Mouse (Mus musculus): ENCODE data around the gene Gm7534. TPM values are rescaled to one million over a fixed set of nuclear protein-coding genes. Genes with fewer than 3 reads are reported as not detected.
"Not testable (repeated sequence)": the region's sequence is repeated elsewhere in the genome, so short reads cannot be mapped to it uniquely, and the experiment has no call there.

Gene Gm7534
- polyA plus RNA-seq, 1 experiment from 2014 or later, result not detected

- WGBS, result 75% methylated on average over 10 of the region's 10 CpGs
- Histone ChIP-seq H3K4me2 (ENCODE audit: low read length) (peak overlapping the region; percentile 34; the same call in 1 of the 2 replicates), H3K9ac (ENCODE audit: low read length) (peak overlapping the region; percentile 27; the same call in 1 of the 2 replicates), H3K4me3 (ENCODE audit: control insufficient read depth in 1 of 2, insufficient read depth in 1 of 2, low read depth in 1 of 2, low read length in 2 of 2) (no peak overlapping the region), H3K36me3 (ENCODE audit: control insufficient read depth, insufficient read depth, low read length) (peaks cover 29% of the 10 kb centered on the region), H3K27me3 (ENCODE audit: control insufficient read depth, insufficient read depth, low read length) (no peaks in the 10 kb centered on the region), H3K9me3 (ENCODE audit: control insufficient read depth, low read length) (no peaks in the 10 kb centered on the region), H3K4me1 (ENCODE audit: control insufficient read depth in 2 of 2, insufficient read depth in 2 of 2, low read length in 2 of 2) (peaks cover 5 to 19% of the 10 kb centered on the region in 2 experiments), H3K27ac (replicated peaks in 1 of 2; ENCODE audit: control insufficient read depth in 1 of 2, insufficient read depth in 1 of 2, low read depth in 2 of 2, low read length in 2 of 2) (peak overlapping the region; percentile 54 to 75; a peak in 3 of 4 replicates)
- ATAC-seq (ENCODE audit: insufficient number of reproducible peaks, insufficient read depth, low FRiP score, low read depth), result no peak
These were observed 46.8 kb downstream of the Gm7534 start for GRCm38 (mm10) chr4:134155961-134156465.

GRCm38 (mm10) chr4:134155531-134155930 lies 47.3 kb downstream of the Gm7534 start:
- peaks cover 5 to 19% of the 10 kb centered on the region in 2 experiments for H3K4me1 ChIP-seq (ENCODE audit: control insufficient read depth in 2 of 2, insufficient read depth in 2 of 2, low read length in 2 of 2)
- peaks cover 34% of the 10 kb centered on the region for H3K36me3 ChIP-seq (ENCODE audit: control insufficient read depth, insufficient read depth, low read length)
- WGBS, result 90% methylated on average over 6 of the region's 6 CpGs
- ATAC-seq (ENCODE audit: insufficient number of reproducible peaks, insufficient read depth, low FRiP score, low read depth), result no peak
- H3K27me3 ChIP-seq (ENCODE audit: control insufficient read depth, insufficient read depth, low read length), result no peaks in the 10 kb centered on the region
- no peak overlapping the region for H3K9ac ChIP-seq (ENCODE audit: low read length)
- no peak overlapping the region for H3K4me2 ChIP-seq (ENCODE audit: low read length)
- H3K4me3 ChIP-seq (ENCODE audit: control insufficient read depth in 1 of 2, insufficient read depth in 1 of 2, low read depth in 1 of 2, low read length in 2 of 2), result no peak overlapping the region
- H3K9me3 ChIP-seq (ENCODE audit: control insufficient read depth, low read length), result no peaks in the 10 kb centered on the region
- no peak overlapping the region for H3K27ac ChIP-seq (replicated peaks in 1 of 2; ENCODE audit: control insufficient read depth in 1 of 2, insufficient read depth in 1 of 2, low read depth in 2 of 2, low read length in 2 of 2)

- Histone ChIP-seq H3K9me3 (ENCODE audit: control insufficient read depth, low read length) (no peaks in the 10 kb centered on the region), H3K36me3 (ENCODE audit: control insufficient read depth, insufficient read depth, low read length) (peaks cover 45% of the 10 kb centered on the region), H3K4me3 (ENCODE audit: control insufficient read depth in 1 of 2, insufficient read depth in 1 of 2, low read depth in 1 of 2, low read length in 2 of 2) (no peak overlapping the region), H3K4me2 (ENCODE audit: low read length) (no peak overlapping the region), H3K27ac (replicated peaks in 1 of 2; ENCODE audit: control insufficient read depth in 1 of 2, insufficient read depth in 1 of 2, low read depth in 2 of 2, low read length in 2 of 2) (no peak overlapping the region), H3K9ac (ENCODE audit: low read length) (no peak overlapping the region), H3K4me1 (ENCODE audit: control insufficient read depth in 2 of 2, insufficient read depth in 2 of 2, low read length in 2 of 2) (peaks cover 5 to 19% of the 10 kb centered on the region in 2 experiments), H3K27me3 (ENCODE audit: control insufficient read depth, insufficient read depth, low read length) (no peaks in the 10 kb centered on the region)
- ATAC-seq (ENCODE audit: insufficient number of reproducible peaks, insufficient read depth, low FRiP score, low read depth), result no peak
- 96% methylated on average over 3 of the region's 3 CpGs for WGBS
These were observed 48.5 kb downstream of the Gm7534 start for GRCm38 (mm10) chr4:134154354-134154753.

GRCm38 (mm10) chr4:134153656-134154055 lies 49.1 kb downstream of the Gm7534 start:
- no peak overlapping the region for H3K9ac ChIP-seq (ENCODE audit: low read length)
- H3K36me3 ChIP-seq (ENCODE audit: control insufficient read depth, insufficient read depth, low read length), result peaks cover 52% of the 10 kb centered on the region
- H3K4me2 ChIP-seq (ENCODE audit: low read length), result no peak overlapping the region
- H3K9me3 ChIP-seq (ENCODE audit: control insufficient read depth, low read length), result no peaks in the 10 kb centered on the region
- H3K27ac ChIP-seq (replicated peaks in 1 of 2; ENCODE audit: control insufficient read depth in 1 of 2, insufficient read depth in 1 of 2, low read depth in 2 of 2, low read length in 2 of 2), result no peak overlapping the region
- H3K4me1 ChIP-seq (ENCODE audit: control insufficient read depth in 2 of 2, insufficient read depth in 2 of 2, low read length in 2 of 2), result peaks cover 3 to 14% of the 10 kb centered on the region in 2 experiments
- ATAC-seq (ENCODE audit: insufficient number of reproducible peaks, insufficient read depth, low FRiP score, low read depth), result no peak
- 88% methylated on average over 3 of the region's 3 CpGs for WGBS
- no peak overlapping the region for H3K4me3 ChIP-seq (ENCODE audit: control insufficient read depth in 1 of 2, insufficient read depth in 1 of 2, low read depth in 1 of 2, low read length in 2 of 2)
- H3K27me3 ChIP-seq (ENCODE audit: control insufficient read depth, insufficient read depth, low read length), result no peaks in the 10 kb centered on the region

GRCm38 (mm10) chr4:134152112-134152511 lies 50.7 kb downstream of the Gm7534 start:
- H3K4me3 ChIP-seq (ENCODE audit: control insufficient read depth in 1 of 2, insufficient read depth in 1 of 2, low read depth in 1 of 2, low read length in 2 of 2), result no peak overlapping the region
- no peak overlapping the region for H3K27ac ChIP-seq (replicated peaks in 1 of 2; ENCODE audit: control insufficient read depth in 1 of 2, insufficient read depth in 1 of 2, low read depth in 2 of 2, low read length in 2 of 2)
- peaks cover 67% of the 10 kb centered on the region for H3K36me3 ChIP-seq (ENCODE audit: control insufficient read depth, insufficient read depth, low read length)
- ATAC-seq (ENCODE audit: insufficient number of reproducible peaks, insufficient read depth, low FRiP score, low read depth), result no peak
- no peak overlapping the region for H3K4me2 ChIP-seq (ENCODE audit: low read length)
- peaks cover 3 to 9% of the 10 kb centered on the region in 2 experiments for H3K4me1 ChIP-seq (ENCODE audit: control insufficient read depth in 2 of 2, insufficient read depth in 2 of 2, low read length in 2 of 2)
- no peaks in the 10 kb centered on the region for H3K9me3 ChIP-seq (ENCODE audit: control insufficient read depth, low read length)
- 81% methylated on average over 3 of the region's 3 CpGs for WGBS
- no peak overlapping the region for H3K9ac ChIP-seq (ENCODE audit: low read length)
- H3K27me3 ChIP-seq (ENCODE audit: control insufficient read depth, insufficient read depth, low read length), result no peaks in the 10 kb centered on the region

- Histone ChIP-seq H3K27ac (replicated peaks in 1 of 2; ENCODE audit: control insufficient read depth in 1 of 2, insufficient read depth in 1 of 2, low read depth in 2 of 2, low read length in 2 of 2) (no peak overlapping the region), H3K9ac (ENCODE audit: low read length) (no peak overlapping the region), H3K4me2 (ENCODE audit: low read length) (no peak overlapping the region), H3K4me1 (ENCODE audit: control insufficient read depth in 2 of 2, insufficient read depth in 2 of 2, low read length in 2 of 2) (no peaks in the 10 kb centered on the region), H3K9me3 (ENCODE audit: control insufficient read depth, low read length) (no peaks in the 10 kb centered on the region), H3K4me3 (ENCODE audit: control insufficient read depth in 1 of 2, insufficient read depth in 1 of 2, low read depth in 1 of 2, low read length in 2 of 2) (no peak overlapping the region), H3K36me3 (ENCODE audit: control insufficient read depth, insufficient read depth, low read length) (peaks cover 75% of the 10 kb centered on the region), H3K27me3 (ENCODE audit: control insufficient read depth, insufficient read depth, low read length) (no peaks in the 10 kb centered on the region)
- 93% methylated on average over 4 of the region's 4 CpGs for WGBS
- no peak for ATAC-seq (ENCODE audit: insufficient number of reproducible peaks, insufficient read depth, low FRiP score, low read depth)
These were observed 53.4 kb downstream of the Gm7534 start for GRCm38 (mm10) chr4:134149389-134149788.

- H3K27ac ChIP-seq (replicated peaks in 1 of 2; ENCODE audit: control insufficient read depth in 1 of 2, insufficient read depth in 1 of 2, low read depth in 2 of 2, low read length in 2 of 2); H3K4me1 ChIP-seq (ENCODE audit: control insufficient read depth in 2 of 2, insufficient read depth in 2 of 2, low read length in 2 of 2); H3K9ac ChIP-seq (ENCODE audit: low read length); ATAC-seq (ENCODE audit: insufficient number of reproducible peaks, insufficient read depth, low FRiP score, low read depth); H3K27me3 ChIP-seq (ENCODE audit: control insufficient read depth, insufficient read depth, low read length); H3K4me2 ChIP-seq (ENCODE audit: low read length); H3K9me3 ChIP-seq (ENCODE audit: control insufficient read depth, low read length); H3K4me3 ChIP-seq (ENCODE audit: control insufficient read depth in 1 of 2, insufficient read depth in 1 of 2, low read depth in 1 of 2, low read length in 2 of 2): not testable (repeated sequence)
- WGBS, result 90% methylated on average over 5 of the region's 5 CpGs
- peaks cover 41% of the 10 kb centered on the region for H3K36me3 ChIP-seq (ENCODE audit: control insufficient read depth, insufficient read depth, low read length)
These were observed 58.5 kb downstream of the Gm7534 start for GRCm38 (mm10) chr4:134144297-134144696.

Measured in heart, embryonic 14.5 days (tissue).